Mouse (Mus musculus) thymus, postnatal 14 days (tissue): ENCODE data around the gene Arid5a.

Experiments
- DNase-seq: peaks from one replicate; pipeline ENCODE4 v3.0.0; 2021

Gene Arid5a

GRCm38 (mm10) chr1:36296466-36297149 is 10.9 kb upstream of the Arid5a start:
- DNase-seq: peak; percentile 49

- DNase-seq: no peak
Observed at GRCm38 (mm10) chr1:36298107-36298506, 9.4 kb upstream of the Arid5a start.

GRCm38 (mm10) chr1:36299126-36299525 is 8.4 kb upstream of the Arid5a start:
- DNase-seq: no peak

GRCm38 (mm10) chr1:36299676-36300075 is 7.9 kb upstream of the Arid5a start:
- DNase-seq: no peak

- DNase-seq: no peak
Observed at GRCm38 (mm10) chr1:36300486-36300885, 7.0 kb upstream of the Arid5a start.

- no peak for DNase-seq
Observed at GRCm38 (mm10) chr1:36302273-36302672, 5.3 kb upstream of the Arid5a start.

DNA sequence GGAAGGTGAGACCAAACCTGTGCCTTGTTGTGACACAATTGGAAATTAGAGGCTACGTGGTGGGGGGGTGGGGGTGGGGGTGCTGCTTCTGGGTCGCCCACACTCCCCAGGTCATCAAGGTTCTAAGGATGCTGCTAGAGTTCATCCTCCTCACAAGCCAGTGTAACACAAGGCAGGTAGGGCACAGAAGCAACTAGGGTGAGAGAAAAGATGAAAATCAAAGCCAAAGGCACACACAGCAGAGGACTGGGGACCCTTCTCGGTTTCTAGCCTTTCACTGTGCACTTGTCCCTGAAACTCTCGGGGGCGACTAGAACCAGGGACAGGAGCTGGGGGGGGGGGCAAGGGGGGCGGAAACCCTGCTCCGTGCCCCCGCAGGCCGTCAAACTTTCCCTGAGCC is 4.6 kb upstream of the Arid5a start:
- DNase-seq: no peak

- peak; percentile 57 for DNase-seq
Observed at GRCm38 (mm10) chr1:36303381-36304320, 3.9 kb upstream of the Arid5a start.

GRCm38 (mm10) chr1:36304764-36305163 is 2.8 kb upstream of the Arid5a start:
- no peak for DNase-seq

DNA sequence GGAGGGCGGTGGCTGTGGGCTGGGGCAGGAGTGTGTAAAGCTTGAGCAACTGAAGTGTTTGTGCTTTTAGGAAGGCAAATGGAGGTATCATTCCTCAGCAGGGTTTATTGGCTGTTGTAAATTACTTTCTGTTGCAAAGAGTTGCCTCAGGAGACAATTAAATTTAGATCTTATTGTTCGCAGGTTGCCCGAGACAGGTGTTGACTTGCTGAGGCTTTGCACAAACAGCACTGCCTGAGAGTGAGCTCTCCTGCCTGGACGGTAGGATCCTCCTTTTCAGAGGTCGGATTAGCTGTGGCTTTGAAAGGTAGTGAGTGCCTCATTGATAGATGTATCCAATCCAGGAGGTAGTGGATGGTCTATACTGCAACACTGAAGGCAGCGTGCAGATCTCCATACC is 1.4 kb upstream of the Arid5a start:
- DNase-seq: no peak

DNA sequence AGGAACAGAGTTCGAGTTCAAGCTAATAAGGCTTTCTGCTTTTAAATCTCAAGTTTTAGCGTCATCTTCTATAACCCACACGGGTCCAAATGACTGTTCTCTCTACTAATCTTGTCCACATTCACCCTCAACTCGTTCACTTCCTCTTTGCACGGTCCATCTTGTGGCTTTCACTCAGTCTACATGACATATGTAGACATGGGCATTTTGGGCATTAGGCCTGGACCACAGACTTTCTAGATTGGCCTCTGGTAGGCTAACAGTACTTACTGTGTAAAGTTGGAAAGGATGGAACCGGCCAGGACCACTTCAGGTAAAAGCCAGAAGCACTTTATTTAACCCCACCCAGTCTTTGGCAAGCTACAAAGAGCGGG is 425 bp upstream of the Arid5a start:
- no peak for DNase-seq

- DNase-seq: peak; percentile 43
Observed at GRCm38 (mm10) chr1:36308451-36308901, 943 bp downstream of the Arid5a start.

DNA sequence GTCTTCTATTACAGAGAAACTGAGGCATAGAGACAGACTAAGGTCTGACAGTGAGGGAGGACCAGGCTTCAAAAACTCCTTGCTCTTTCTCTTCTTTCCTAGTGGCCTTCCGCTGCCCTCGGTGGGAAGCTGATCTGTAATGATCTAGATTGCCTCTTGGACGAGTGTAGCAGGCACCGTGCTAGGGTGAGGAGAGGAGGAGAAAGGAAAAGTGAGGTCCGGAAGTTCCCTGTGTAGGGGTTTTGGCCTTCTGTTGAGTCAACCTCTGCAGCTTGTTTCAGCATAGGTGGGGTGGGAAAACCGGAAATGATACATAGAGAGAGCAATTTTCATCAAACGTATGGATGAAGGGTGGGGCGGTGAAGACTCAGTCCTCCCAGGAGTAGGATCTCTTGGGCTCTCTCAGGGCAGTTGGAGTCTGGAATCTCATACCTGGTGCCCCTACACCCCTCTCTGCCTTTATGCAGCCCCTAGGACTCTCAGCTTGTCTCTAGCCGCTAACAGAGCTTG is 1.5 kb downstream of the Arid5a start:
- DNase-seq: peak; percentile 26

DNA sequence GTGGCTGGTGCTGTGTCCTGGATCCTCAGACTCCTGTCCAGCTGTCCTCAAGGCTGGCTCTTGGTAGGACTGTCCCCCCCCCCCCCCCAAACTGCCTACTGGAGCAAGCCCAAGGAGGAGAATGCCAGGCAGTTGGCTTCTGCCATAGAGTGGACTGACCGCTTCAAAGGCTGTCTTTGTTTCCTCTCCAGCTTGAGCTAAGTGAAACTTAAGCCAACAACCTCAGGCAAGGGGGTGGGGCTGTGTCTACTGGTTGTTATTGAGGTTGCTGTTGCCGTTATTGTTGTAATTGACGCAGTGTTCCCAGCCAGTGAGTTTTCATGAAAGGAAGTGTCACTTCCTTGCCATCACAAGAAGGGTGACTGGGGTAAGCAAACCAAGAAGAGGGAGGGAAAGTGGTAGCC is 2.0 kb downstream of the Arid5a start:
- peak; percentile 33 for DNase-seq

- DNase-seq: peak; percentile 42
Observed at GRCm38 (mm10) chr1:36314959-36315775, 7.6 kb downstream of the Arid5a start.

DNA sequence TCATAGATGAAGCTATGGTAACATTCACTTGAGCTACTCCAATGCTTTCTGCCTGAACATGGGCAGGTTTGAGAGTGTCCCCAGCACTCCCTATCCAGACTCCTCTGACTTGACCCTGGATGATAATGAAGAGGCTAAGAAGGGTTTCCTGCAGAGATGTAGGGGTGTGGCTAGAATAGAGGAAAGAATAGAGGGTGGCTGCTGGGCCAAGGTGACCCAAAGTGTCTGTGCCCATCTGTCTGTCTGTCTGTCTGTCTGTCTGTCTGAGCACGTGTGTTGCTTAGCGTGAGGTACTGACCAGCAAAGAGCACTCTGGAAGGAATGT is 8.2 kb downstream of the Arid5a start:
- no peak for DNase-seq

GRCm38 (mm10) chr1:36321164-36321563 is 13.6 kb downstream of the Arid5a start:
- DNase-seq: no peak

DNA sequence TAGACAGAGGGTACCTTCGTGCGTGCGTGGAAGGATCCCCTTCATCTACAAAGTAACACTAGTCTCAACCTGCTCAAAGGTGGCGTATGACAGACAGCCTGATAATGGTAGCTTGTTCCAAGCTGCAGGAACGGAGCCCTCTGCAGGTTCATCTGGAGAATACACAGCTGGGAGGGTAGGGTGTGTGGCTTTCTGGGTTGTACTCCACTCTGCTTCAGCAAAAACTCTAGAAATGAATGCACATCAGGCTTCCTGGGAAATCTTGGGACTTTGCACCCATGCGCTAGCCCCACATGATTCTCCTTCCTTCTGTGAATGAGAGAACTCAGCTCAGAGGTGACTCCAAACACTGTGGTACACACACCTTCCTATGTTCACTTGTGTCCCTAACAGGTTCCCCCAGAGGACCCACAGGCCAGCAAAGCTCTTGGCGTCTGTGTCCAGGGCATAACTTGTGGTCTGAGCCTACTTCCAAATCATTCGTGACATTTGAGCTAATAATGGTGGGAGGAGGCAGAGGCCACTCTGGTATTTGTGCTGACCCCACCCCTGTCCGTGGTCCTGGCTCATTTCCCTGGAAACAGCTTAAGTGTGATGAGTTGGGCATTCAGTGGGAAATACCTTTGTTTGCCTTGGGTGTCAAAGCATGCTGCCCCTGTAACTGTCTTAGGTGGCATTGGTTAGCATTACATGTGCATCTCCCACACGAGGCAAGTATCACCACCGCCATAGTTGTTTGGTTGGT is 14.5 kb downstream of the Arid5a start:
- DNase-seq: peak; percentile 43

- DNase-seq: no peak
Observed at GRCm38 (mm10) chr1:36323076-36323475, 15.5 kb downstream of the Arid5a start.

GRCm38 (mm10) chr1:36323746-36324448 is 16.4 kb downstream of the Arid5a start:
- peak; percentile 36 for DNase-seq

GRCm38 (mm10) chr1:36325900-36326321 is 18.4 kb downstream of the Arid5a start:
- DNase-seq: no peak

DNA sequence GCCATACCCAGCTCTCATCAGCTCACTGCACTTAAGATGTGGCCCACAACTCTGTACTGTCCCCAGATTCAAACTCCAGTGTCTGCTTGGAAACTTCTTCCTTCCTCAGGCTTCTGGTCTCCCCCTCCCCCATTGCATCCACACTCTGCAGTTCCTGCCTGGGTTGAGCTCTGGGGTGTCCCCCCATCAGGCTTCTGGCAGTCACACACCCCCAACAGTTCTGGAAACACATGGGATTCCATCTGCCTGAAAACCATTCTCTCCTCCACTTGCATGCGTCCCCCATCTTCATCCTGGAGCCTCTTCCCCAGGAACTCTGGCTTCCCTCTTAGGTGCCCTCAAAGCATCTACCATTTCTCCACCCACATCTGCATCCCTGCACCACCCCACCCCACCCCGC is 19.3 kb downstream of the Arid5a start:
- no peak for DNase-seq
